Mouse (Mus musculus) right cerebral cortex, postnatal 4 days (tissue): Measurements from ENCODE around the gene Zfp184.

ENCODE experiments used
- DNase-seq: peaks from one replicate; pipeline ENCODE4 v3.0.0-alpha.2; 2022

Zfp184 gene

GRCm38 (mm10) chr13:21923417-21923816 lies 21.5 kb upstream of the Zfp184 start:
- DNase-seq, result no peak

GRCm38 (mm10) chr13:21924734-21925335 lies 20.1 kb upstream of the Zfp184 start:
- DNase-seq, result no peak

GRCm38 (mm10) chr13:21930981-21931380 lies 13.9 kb upstream of the Zfp184 start:
- no peak for DNase-seq

GRCm38 (mm10) chr13:21931740-21932139 lies 13.2 kb upstream of the Zfp184 start:
- DNase-seq, result no peak

- no peak for DNase-seq
Measured at GRCm38 (mm10) chr13:21933626-21934548, 11.0 kb upstream of the Zfp184 start.

- peak; percentile 69 for DNase-seq
Measured at GRCm38 (mm10) chr13:21934982-21935791, 9.7 kb upstream of the Zfp184 start.

- no peak for DNase-seq
Measured at GRCm38 (mm10) chr13:21935833-21936232, 9.1 kb upstream of the Zfp184 start.

GRCm38 (mm10) chr13:21936968-21937367 lies 7.9 kb upstream of the Zfp184 start:
- no peak for DNase-seq

- peak; percentile 85 for DNase-seq
Measured at GRCm38 (mm10) chr13:21940213-21940612, 4.7 kb upstream of the Zfp184 start.

GRCm38 (mm10) chr13:21940811-21941321 lies 4.0 kb upstream of the Zfp184 start:
- peak; percentile 75 for DNase-seq

GRCm38 (mm10) chr13:21943644-21944043 lies 1.2 kb upstream of the Zfp184 start:
- DNase-seq, result no peak

GRCm38 (mm10) chr13:21944592-21944925 lies 335 bp upstream of the Zfp184 start:
- DNase-seq, result no peak

- no peak for DNase-seq
Measured at GRCm38 (mm10) chr13:21969269-21969668, 24.4 kb downstream of the Zfp184 start.

- DNase-seq, result no peak
Measured at GRCm38 (mm10) chr13:21969816-21970215, 24.9 kb downstream of the Zfp184 start.

GRCm38 (mm10) chr13:21971641-21972040 lies 26.7 kb downstream of the Zfp184 start:
- DNase-seq, result no peak

GRCm38 (mm10) chr13:21974221-21974725 lies 29.4 kb downstream of the Zfp184 start:
- DNase-seq, result peak; percentile 95

GRCm38 (mm10) chr13:21974726-21975473 lies 30.0 kb downstream of the Zfp184 start:
- peak; percentile 59 for DNase-seq

- peak; percentile 50 for DNase-seq
Measured at GRCm38 (mm10) chr13:21980981-21981802, 36.3 kb downstream of the Zfp184 start, which contains the start of gene Pom121l2. Gene Pom121l2, plus strand, starts transcription at chr13:21981194.

GRCm38 (mm10) chr13:21981803-21982193 lies 36.9 kb downstream of the Zfp184 start:
- DNase-seq, result no peak

GRCm38 (mm10) chr13:21984486-21984885 lies 39.6 kb downstream of the Zfp184 start:
- DNase-seq, result no peak

GRCm38 (mm10) chr13:21992550-21992949 lies 47.7 kb downstream of the Zfp184 start:
- no peak for DNase-seq
